Mouse (Mus musculus): ENCODE results near the gene Tdrd6. TPM values are rescaled to one million over a fixed set of nuclear protein-coding genes. Genes with fewer than 3 reads are reported as not detected.

The Tdrd6 gene
- polyA plus RNA-seq, 1 experiment from 2014 or later, result 0.01 TPM

DNA sequence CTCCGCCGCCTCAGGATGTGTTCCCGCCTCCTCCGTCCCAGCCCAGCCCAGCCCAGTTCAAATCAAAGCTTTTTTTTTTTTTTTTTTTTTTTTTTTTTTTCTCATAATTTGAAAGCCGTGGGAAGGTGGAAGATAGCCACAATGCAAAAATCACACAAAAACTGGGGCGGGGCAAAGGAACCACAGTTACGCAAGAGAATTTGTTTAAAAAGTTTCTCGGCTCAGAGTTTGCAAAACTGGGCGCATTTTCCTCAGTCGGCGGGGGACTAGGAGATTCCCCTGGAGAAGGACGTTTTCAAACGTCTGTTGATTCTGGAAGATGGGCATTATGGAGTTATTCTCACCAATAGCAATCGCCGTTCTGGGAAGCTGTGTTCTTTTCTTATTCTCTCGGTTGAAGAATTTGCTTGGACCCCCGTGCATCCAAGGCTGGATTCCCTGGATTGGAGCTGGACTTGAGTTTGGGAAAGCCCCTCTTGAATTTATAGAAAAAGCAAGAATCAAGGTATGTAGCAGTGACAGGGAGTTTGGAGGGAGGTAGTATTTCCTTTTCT lies 37.3 kb upstream of the Tdrd6 start, which contains the start of gene Cyp39a1:
Gene Cyp39a1, plus strand, starts transcription at position 136 of the 554 bp plus-strand sequence.
- peak within 1 kb of the TSS; percentile 57 for H3K9ac ChIP-seq (replicated peaks; ENCODE audit: low read depth)
- no peaks in the 10 kb centered on the region for H3K36me3 ChIP-seq (ENCODE audit: insufficient read depth, low read length)
- peak within 1 kb of the TSS; percentile 73 for H3K4me3 ChIP-seq (ENCODE audit: low read depth, low read length)
- peaks cover 14% of the 10 kb centered on the region; the same call in 1 of the 2 replicates for H3K4me1 ChIP-seq (ENCODE audit: insufficient read depth, low read depth, low read length)
- ATAC-seq (no peak), DNase-seq (ENCODE audit: low spot score) (no peak)
- H3K27me3 ChIP-seq (replicated peaks; ENCODE audit: insufficient read depth, low read length), result no peaks in the 10 kb centered on the region
- no peak for TF ChIP-seq CTCF (IDR thresholded peaks at IDR 0.05)
- no peak for TF ChIP-seq EP300 (IDR thresholded peaks at IDR 0.05)
- H3K27ac ChIP-seq (ENCODE audit: low read length), result peak within 1 kb of the TSS; percentile 47
- H3K4me2 ChIP-seq (replicated peaks; ENCODE audit: low read depth, low read length), result peak within 1 kb of the TSS; percentile 97
- H3K9me3 ChIP-seq (ENCODE audit: low read length), result no peaks in the 10 kb centered on the region
- under 1% methylated on average over 17 of the region's 17 CpGs for WGBS

DNA sequence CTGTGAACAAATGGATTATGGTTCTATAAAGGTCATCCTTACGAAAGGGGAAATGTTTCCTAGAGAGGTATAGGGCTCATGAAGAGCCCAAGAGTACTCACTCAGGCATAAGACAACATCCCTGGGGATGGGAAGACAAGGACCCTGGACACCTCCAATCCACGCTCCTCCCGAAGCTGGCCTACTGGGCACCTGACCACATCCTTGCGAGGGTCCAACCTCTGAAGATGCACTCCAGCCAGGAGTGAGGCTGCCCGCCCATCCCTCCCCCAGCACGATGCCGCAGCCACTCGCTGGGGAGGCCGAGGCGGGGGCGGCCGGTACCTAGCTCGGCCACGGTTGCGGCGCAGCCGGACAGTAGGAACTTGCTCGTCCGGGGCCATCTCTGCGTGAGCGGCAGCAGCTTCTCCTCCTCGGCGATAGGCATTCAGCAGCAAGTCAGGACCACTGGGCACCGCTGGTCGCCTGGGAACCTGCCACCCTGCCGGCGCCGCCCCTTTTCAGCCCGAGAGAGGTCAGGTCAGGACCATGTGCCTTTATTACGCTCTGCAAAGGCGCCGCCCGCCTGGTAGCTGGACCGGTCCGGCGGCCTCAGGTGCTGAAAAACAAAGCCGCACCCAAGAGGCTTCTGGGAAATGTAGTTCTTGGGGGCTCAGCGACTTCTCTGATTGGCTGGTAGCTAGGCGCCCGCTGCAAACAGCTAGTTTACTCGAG lies 36.6 kb upstream of the Tdrd6 start, which contains the start of gene Slc25a27:
Gene Slc25a27, minus strand, starts transcription at position 639 of the 714 bp plus-strand sequence.
- peak; percentile 99 for ATAC-seq
- peak; percentile 98 for DNase-seq (ENCODE audit: low spot score)

DNA sequence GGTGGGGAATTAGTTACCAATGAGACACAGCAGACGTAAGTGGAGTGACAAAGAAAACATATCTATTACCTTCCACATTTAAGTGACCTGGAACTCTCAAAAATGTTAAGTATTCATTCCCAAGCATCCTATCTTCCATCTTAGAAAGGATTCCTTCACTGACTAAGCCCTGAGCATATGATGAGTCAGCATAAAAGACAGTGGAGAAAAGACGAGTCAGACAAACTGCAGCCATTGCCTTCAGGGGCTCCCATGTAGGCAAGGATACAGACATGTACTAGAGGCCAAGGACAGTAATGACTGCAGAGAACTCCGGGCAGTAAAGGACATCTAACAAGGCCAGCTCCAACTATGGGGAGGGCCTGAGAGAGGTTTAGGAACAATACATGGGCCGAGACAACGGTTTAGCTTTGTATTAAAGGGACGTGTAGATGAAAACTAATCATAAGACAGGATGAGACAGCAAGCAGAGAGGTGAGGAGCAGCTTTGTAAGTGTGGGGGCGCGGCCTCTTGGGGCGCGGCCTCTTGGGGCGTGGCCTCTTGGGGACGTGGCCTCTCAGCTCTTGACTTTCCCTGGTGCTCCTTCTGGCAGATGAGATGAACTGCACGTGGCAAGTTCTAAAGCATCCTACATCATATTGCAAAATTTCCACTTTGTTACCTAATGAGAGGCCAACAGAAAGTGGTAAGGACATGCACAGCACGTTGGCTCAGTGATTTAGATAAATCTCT lies 21.4 kb upstream of the Tdrd6 start:
- no peak overlapping the region for H3K4me2 ChIP-seq (replicated peaks; ENCODE audit: low read depth, low read length)
- H3K4me1 ChIP-seq (ENCODE audit: insufficient read depth, low read depth, low read length), result no peaks in the 10 kb centered on the region
- H3K36me3 ChIP-seq (ENCODE audit: insufficient read depth, low read length), result peaks cover 7% of the 10 kb centered on the region; the same call in 1 of the 2 replicates
- H3K9me3 ChIP-seq (ENCODE audit: low read length), result no peaks in the 10 kb centered on the region
- TF ChIP-seq EP300 (IDR thresholded peaks at IDR 0.05), result no peak
- DNase-seq (ENCODE audit: low spot score) (no peak), ATAC-seq (no peak)
- no peak overlapping the region for H3K9ac ChIP-seq (replicated peaks; ENCODE audit: low read depth)
- no peak overlapping the region for H3K4me3 ChIP-seq (ENCODE audit: low read depth, low read length)
- 73% methylated on average over 14 of the region's 14 CpGs for WGBS
- no peaks in the 10 kb centered on the region for H3K27me3 ChIP-seq (replicated peaks; ENCODE audit: insufficient read depth, low read length)
- no peak overlapping the region for H3K27ac ChIP-seq (ENCODE audit: low read length)

More for the DNA sequence above, 36.6 kb upstream of the Tdrd6 start, which contains the start of gene Slc25a27:
- Histone ChIP-seq H3K27ac (ENCODE audit: low read length) (peak within 1 kb of the TSS; percentile 47), H3K36me3 (ENCODE audit: insufficient read depth, low read length) (no peaks in the 10 kb centered on the region), H3K9ac (replicated peaks; ENCODE audit: low read depth) (peak within 1 kb of the TSS; percentile 57), H3K4me1 (ENCODE audit: insufficient read depth, low read depth, low read length) (peaks cover 14% of the 10 kb centered on the region; the same call in 1 of the 2 replicates), H3K4me3 (ENCODE audit: low read depth, low read length) (peak within 1 kb of the TSS; percentile 73), H3K4me2 (replicated peaks; ENCODE audit: low read depth, low read length) (peak within 1 kb of the TSS; percentile 97), H3K27me3 (replicated peaks; ENCODE audit: insufficient read depth, low read length) (no peaks in the 10 kb centered on the region), H3K9me3 (ENCODE audit: low read length) (no peaks in the 10 kb centered on the region)
- TF ChIP-seq EP300 (IDR thresholded peaks at IDR 0.05), result no peak
- TF ChIP-seq CTCF (IDR thresholded peaks at IDR 0.05), result no peak
- 2% methylated on average over 40 of the region's 41 CpGs for WGBS

DNA sequence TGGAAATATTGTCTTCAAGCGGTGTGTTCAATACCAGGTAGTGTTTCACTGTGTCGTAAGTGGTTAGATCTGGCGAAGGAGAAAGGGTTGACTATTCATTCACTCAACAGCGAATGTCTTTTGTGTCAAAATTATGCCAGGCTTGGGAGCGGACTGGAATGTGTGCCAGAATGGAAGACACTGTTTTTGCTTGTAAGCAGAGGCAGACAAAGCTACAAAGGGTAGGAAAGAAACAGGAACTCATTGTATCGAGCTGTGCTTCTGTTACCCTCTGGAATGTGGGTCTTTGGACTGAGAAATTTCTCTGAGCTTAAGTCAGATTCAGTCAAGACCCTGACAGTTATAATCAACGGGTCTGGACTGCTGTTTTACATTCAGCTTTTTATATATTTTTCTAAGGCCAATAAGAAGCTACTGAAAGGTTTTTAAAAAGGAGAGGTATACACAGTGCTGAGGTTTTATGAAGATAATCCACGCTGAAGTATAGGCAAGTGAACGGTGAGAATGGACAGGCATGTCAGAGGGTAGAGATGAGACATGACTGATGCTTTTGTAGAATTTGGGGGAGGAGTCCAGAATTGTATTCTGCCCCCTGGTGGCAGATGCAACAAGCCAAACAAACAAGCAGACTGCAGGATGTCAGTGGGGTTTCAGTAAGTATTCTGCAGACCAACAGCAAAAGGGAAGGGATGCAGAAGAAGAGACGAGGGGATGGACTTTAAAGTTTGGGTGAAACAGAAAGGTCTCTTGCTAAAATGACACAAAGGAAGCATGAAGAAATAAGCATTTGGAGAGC lies 19.7 kb upstream of the Tdrd6 start:
- WGBS, result 85% methylated on average over 10 of the region's 10 CpGs
- Histone ChIP-seq H3K27ac (ENCODE audit: low read length) (no peak overlapping the region), H3K4me3 (ENCODE audit: low read depth, low read length) (no peak overlapping the region), H3K9me3 (ENCODE audit: low read length) (no peaks in the 10 kb centered on the region), H3K36me3 (ENCODE audit: insufficient read depth, low read length) (peaks cover 11% of the 10 kb centered on the region; the same call in 1 of the 2 replicates), H3K4me2 (replicated peaks; ENCODE audit: low read depth, low read length) (no peak overlapping the region), H3K9ac (replicated peaks; ENCODE audit: low read depth) (no peak overlapping the region), H3K27me3 (replicated peaks; ENCODE audit: insufficient read depth, low read length) (no peaks in the 10 kb centered on the region), H3K4me1 (ENCODE audit: insufficient read depth, low read depth, low read length) (no peaks in the 10 kb centered on the region)
- no peak for ATAC-seq
- no peak for TF ChIP-seq EP300 (IDR thresholded peaks at IDR 0.05)
- peak; percentile 64 for TF ChIP-seq CTCF (IDR thresholded peaks at IDR 0.05)
- no peak for DNase-seq (ENCODE audit: low spot score)

DNA sequence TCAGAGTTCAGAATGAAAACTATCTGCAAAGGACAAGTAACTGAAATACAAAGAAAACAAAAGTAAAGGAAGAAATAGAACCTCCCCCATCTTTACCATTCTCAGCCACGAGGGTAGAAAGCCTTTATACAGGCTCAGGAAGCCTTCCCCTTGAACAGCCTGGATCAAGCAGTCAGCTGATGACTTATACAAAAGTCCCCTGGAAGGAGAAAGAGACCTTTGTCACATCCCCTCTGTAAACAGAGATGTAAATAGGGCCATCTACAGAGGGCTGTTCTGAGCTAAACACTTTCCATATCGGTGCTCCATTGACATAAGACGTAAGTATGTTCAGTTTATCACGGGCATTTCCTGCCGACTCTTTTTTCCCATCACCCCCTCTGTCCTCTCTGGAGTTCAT lies 16.8 kb upstream of the Tdrd6 start:
- TF ChIP-seq CTCF (IDR thresholded peaks at IDR 0.05) (no peak), EP300 (IDR thresholded peaks at IDR 0.05) (no peak)
- ATAC-seq (no peak), DNase-seq (ENCODE audit: low spot score) (no peak)
- peaks cover 11% of the 10 kb centered on the region; the same call in 1 of the 2 replicates for H3K36me3 ChIP-seq (ENCODE audit: insufficient read depth, low read length)
- 51% methylated on average over 5 of the region's 5 CpGs for WGBS
- H3K9me3 ChIP-seq (ENCODE audit: low read length), result no peaks in the 10 kb centered on the region
- H3K4me2 ChIP-seq (replicated peaks; ENCODE audit: low read depth, low read length), result no peak overlapping the region
- no peak overlapping the region for H3K4me3 ChIP-seq (ENCODE audit: low read depth, low read length)
- no peaks in the 10 kb centered on the region for H3K27me3 ChIP-seq (replicated peaks; ENCODE audit: insufficient read depth, low read length)
- no peak overlapping the region for H3K27ac ChIP-seq (ENCODE audit: low read length)
- no peaks in the 10 kb centered on the region for H3K4me1 ChIP-seq (ENCODE audit: insufficient read depth, low read depth, low read length)
- H3K9ac ChIP-seq (replicated peaks; ENCODE audit: low read depth), result no peak overlapping the region
